8 mouse cellular contexts compared by ENCODE assay signal in the genomic region with DNA sequence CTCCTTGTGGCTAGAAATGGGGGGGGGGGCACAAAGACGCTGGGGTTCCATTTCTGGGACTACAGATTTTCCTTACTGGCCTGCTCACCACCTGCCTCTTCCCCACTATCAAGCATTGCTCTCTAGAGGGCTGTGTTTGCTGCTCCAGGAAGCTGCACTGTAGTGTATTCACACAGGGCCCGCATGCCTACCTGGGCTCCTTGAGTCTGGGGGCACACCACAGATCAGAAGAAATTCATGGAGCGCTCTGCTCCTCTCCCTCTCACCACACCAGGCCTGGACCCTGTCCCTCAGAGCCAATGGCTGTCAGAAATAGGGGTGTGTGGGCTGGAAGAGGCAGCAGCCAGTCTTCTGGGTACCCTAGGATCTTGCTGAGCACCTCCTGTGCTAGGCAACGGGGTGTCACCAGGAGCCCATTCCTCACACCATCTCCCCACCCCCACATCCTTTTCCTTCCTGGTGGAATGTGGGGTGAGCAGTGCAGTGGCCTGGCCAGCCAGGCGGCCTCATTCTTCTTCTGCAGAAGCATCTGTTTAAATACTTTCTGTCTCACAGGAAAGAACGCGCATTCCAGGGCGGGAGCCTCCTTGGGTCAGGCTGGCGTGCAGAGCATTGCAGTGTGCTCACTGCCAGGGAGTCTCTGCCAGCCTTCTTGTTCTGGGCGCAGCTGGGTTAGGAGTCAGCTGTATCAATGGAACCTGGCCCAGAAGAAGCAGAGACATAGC. TPM values are rescaled to one million over a fixed set of nuclear protein-coding genes. Genes with fewer than 3 reads are reported as not detected.
DNase-seq lines count a peak whose midpoint lies in the region; ATAC-seq and TF ChIP-seq lines count a peak whose summit lies in the region.

No protein-coding gene starts in this region.

- H3K4me3 ChIP-seq in embryonic facial prominence, embryonic 11.5 days (ENCODE audit: low read depth, low read length): no peak overlapping the region
- H3K4me3 ChIP-seq in heart, embryonic 13.5 days: peak overlapping the region; percentile 6; the same call in 1 of the 2 replicates
- no peak overlapping the region for H3K4me3 ChIP-seq in kidney, embryonic 16.5 days (ENCODE audit: low read length)
- H3K4me3 ChIP-seq in midbrain, embryonic 11.5 days (ENCODE audit: low read depth, low read length): no peak overlapping the region

- H3K9ac ChIP-seq in embryonic facial prominence, embryonic 11.5 days (replicated peaks; ENCODE audit: low read length): peak overlapping the region; percentile 2; the same call in 1 of the 2 replicates
- peak overlapping the region; percentile 63 for H3K9ac ChIP-seq in heart, embryonic 13.5 days
- H3K9ac ChIP-seq in kidney, embryonic 16.5 days (replicated peaks; ENCODE audit: low read length): 0 out of 2 replicates have a peak overlapping the region, but pooled peaks have one; percentile 31
- peak overlapping the region; percentile 30 for H3K9ac ChIP-seq in midbrain, embryonic 11.5 days (ENCODE audit: low read length)

- TF ChIP-seq CTCF in Patski (IDR thresholded peaks at IDR 0.05): no peak

- in situ Hi-C loops in Patski (cut with MboI; ENCODE audit: low pct_unique_long_range_greater_than_20kb): no loop called here

- peak overlapping the region; percentile 10; the same call in 1 of the 2 replicates for H3K4me2 ChIP-seq in embryonic facial prominence, embryonic 11.5 days (ENCODE audit: low read depth, low read length)
- H3K4me2 ChIP-seq in heart, embryonic 13.5 days: peak overlapping the region; percentile 28
- no peak overlapping the region for H3K4me2 ChIP-seq in kidney, embryonic 16.5 days (replicated peaks; ENCODE audit: low read depth, low read length)
- no peak overlapping the region for H3K4me2 ChIP-seq in midbrain, embryonic 11.5 days

- peaks cover 14% of the 10 kb centered on the region for H3K4me1 ChIP-seq in embryonic facial prominence, embryonic 11.5 days (ENCODE audit: control insufficient read depth, insufficient read depth, low read length)
- H3K4me1 ChIP-seq in heart, embryonic 13.5 days: peaks cover 44% of the 10 kb centered on the region
- H3K4me1 ChIP-seq in kidney, embryonic 16.5 days (ENCODE audit: insufficient read depth, low read length): peaks cover 26% of the 10 kb centered on the region
- peaks cover 33% of the 10 kb centered on the region for H3K4me1 ChIP-seq in midbrain, embryonic 11.5 days (ENCODE audit: control insufficient read depth, insufficient read depth, low read length)

- peak; percentile 69 for ATAC-seq in Patski
- peak; percentile 66; the same call in 1 of the 2 replicates for ATAC-seq in embryonic facial prominence, embryonic 11.5 days (replicated peaks; ENCODE audit: insufficient number of reproducible peaks, low FRiP score, low TSS enrichment, low read depth)
- ATAC-seq in heart, embryonic 13.5 days (ENCODE audit: extremely low read depth, insufficient number of reproducible peaks, low FRiP score, low TSS enrichment): 0 out of 2 replicates have a peak, but pooled peaks have one; percentile 14
- ATAC-seq in kidney, embryonic 16.5 days (ENCODE audit: low FRiP score, low TSS enrichment): peak; percentile 76
- peak; percentile 31; the same call in 1 of the 2 replicates for ATAC-seq in midbrain, embryonic 11.5 days (ENCODE audit: low FRiP score)

- 26% methylated on average over 10 of the region's 10 CpGs for WGBS in embryonic facial prominence, embryonic 11.5 days
- WGBS in heart, embryonic 13.5 days: 18% methylated on average over 10 of the region's 10 CpGs
- 28% methylated on average over 10 of the region's 10 CpGs for WGBS in kidney, embryonic 16.5 days
- WGBS in midbrain, embryonic 11.5 days: 34% methylated on average over 10 of the region's 10 CpGs

- no peak for DNase-seq in Patski (ENCODE audit: low read depth, low spot score)
- peak; percentile 75 for DNase-seq in embryonic facial prominence, embryonic 11.5 days (ENCODE audit: low spot score)
- DNase-seq in midbrain, embryonic 11.5 days (ENCODE audit: low spot score, missing footprints): no peak
- no peak for DNase-seq in cerebellum, postnatal 25 days
- DNase-seq in right cerebral cortex, postnatal 36 days (ENCODE audit: low spot score in 2 of 2): no peak
- no peak for DNase-seq in layer of hippocampus, adult 9-10 months (ENCODE audit: low spot score)

- H3K27ac ChIP-seq in embryonic facial prominence, embryonic 11.5 days (replicated peaks; ENCODE audit: low read depth, low read length): peak overlapping the region; percentile 75
- peak overlapping the region; percentile 84 for H3K27ac ChIP-seq in heart, embryonic 13.5 days (replicated peaks)
- H3K27ac ChIP-seq in kidney, embryonic 16.5 days (ENCODE audit: low read length): peak overlapping the region; percentile 77
- H3K27ac ChIP-seq in midbrain, embryonic 11.5 days (ENCODE audit: low read depth, low read length): peak overlapping the region; percentile 5; the same call in 1 of the 2 replicates

- H3K36me3 ChIP-seq in embryonic facial prominence, embryonic 11.5 days (replicated peaks; ENCODE audit: control insufficient read depth, insufficient read depth, low read depth, low read length): no peaks in the 10 kb centered on the region
- peaks cover 12% of the 10 kb centered on the region for H3K36me3 ChIP-seq in heart, embryonic 13.5 days
- H3K36me3 ChIP-seq in kidney, embryonic 16.5 days (ENCODE audit: insufficient read depth, low read length): 0 out of 2 replicates have a peak, but pooled peaks cover 2% of the 10 kb centered on the region
- H3K36me3 ChIP-seq in midbrain, embryonic 11.5 days (ENCODE audit: control insufficient read depth, insufficient read depth, low read length): no peaks in the 10 kb centered on the region

- H3K9me3 ChIP-seq in embryonic facial prominence, embryonic 11.5 days (replicated peaks; ENCODE audit: control insufficient read depth, low read length): no peaks in the 10 kb centered on the region
- no peaks in the 10 kb centered on the region for H3K9me3 ChIP-seq in heart, embryonic 13.5 days
- no peaks in the 10 kb centered on the region for H3K9me3 ChIP-seq in kidney, embryonic 16.5 days (ENCODE audit: low read length)
- H3K9me3 ChIP-seq in midbrain, embryonic 11.5 days (ENCODE audit: control insufficient read depth, low read length): no peaks in the 10 kb centered on the region

- CTCF ChIA-PET in Patski (lab: Charles Lee): interaction anchor here (0.7 to 1.6 kb wide), 4 partner anchors 22 to 114 kb away, joined by 3 to 4 read pairs (median 3); no protein-coding TSS in a partner anchor

- H3K27me3 ChIP-seq in Patski: no peaks in the 10 kb centered on the region
- H3K27me3 ChIP-seq in embryonic facial prominence, embryonic 11.5 days (ENCODE audit: control insufficient read depth, insufficient read depth, low read length): no peaks in the 10 kb centered on the region; the same call in 1 of the 2 replicates
- peaks cover 21% of the 10 kb centered on the region for H3K27me3 ChIP-seq in heart, embryonic 13.5 days (replicated peaks)
- H3K27me3 ChIP-seq in kidney, embryonic 16.5 days (ENCODE audit: insufficient read depth, low read length): no peaks in the 10 kb centered on the region
- H3K27me3 ChIP-seq in midbrain, embryonic 11.5 days (ENCODE audit: control insufficient read depth, insufficient read depth, low read length): 0 out of 2 replicates have a peak, but pooled peaks cover 2% of the 10 kb centered on the region

- POLR2A ChIA-PET in Patski (lab: Charles Lee): interaction anchor here (0.6 to 1.4 kb wide), 7 partner anchors 8 to 582 kb away, joined by 3 to 6 read pairs (median 3); no protein-coding TSS in a partner anchor

RNA-seq across cellular contexts. Expression of gene Mrps23, which starts 31.4 kb away (rescaled TPM):
- polyA plus RNA-seq in Patski (2021): 105 TPM
- 70.6 and 83.8 TPM in 2 replicates for polyA plus RNA-seq in embryonic facial prominence, embryonic 11.5 days (2014; fragmentation: Nextera tagmentation; extraction: Ambion mirVana)
- polyA plus RNA-seq in heart, embryonic 13.5 days (2015; fragmentation: Nextera tagmentation; extraction: Ambion mirVana): 76.0 and 82.1 TPM in 2 replicates
- polyA plus RNA-seq in kidney, embryonic 16.5 days (2015; fragmentation: Nextera tagmentation; extraction: Ambion mirVana): 61.5 and 66.6 TPM in 2 replicates
- 88.8 TPM in 2 replicates for polyA plus RNA-seq in midbrain, embryonic 11.5 days (2014; fragmentation: Nextera tagmentation; extraction: Ambion mirVana)

Comparison
In these comparisons a context has a peak if more than half of its experiments do, and no peak if none do; other contexts are left out.
1. ATAC-seq: peak in every context shown above with its lines; median percentile 76 in kidney, embryonic 16.5 days; 69 in Patski; 66 in embryonic facial prominence, embryonic 11.5 days; 31 in midbrain, embryonic 11.5 days; 14 in heart, embryonic 13.5 days.
2. H3K27ac ChIP-seq: peak in every context shown above with its lines; median percentile 84 in heart, embryonic 13.5 days; 77 in kidney, embryonic 16.5 days; 75 in embryonic facial prominence, embryonic 11.5 days; 5 in midbrain, embryonic 11.5 days.
3. H3K4me2 ChIP-seq: peak in embryonic facial prominence, embryonic 11.5 days (single experiment) and heart, embryonic 13.5 days (single experiment); none in kidney, embryonic 16.5 days (single experiment) and midbrain, embryonic 11.5 days (single experiment).
4. H3K9ac ChIP-seq: peak in every context shown above with its lines; median percentile 63 in heart, embryonic 13.5 days; 31 in kidney, embryonic 16.5 days; 30 in midbrain, embryonic 11.5 days; 2 in embryonic facial prominence, embryonic 11.5 days.